Mouse (Mus musculus) limb, embryonic 14.5 days (tissue): ENCODE results near the gene Hus1. TPM values are rescaled to one million over a fixed set of nuclear protein-coding genes. Genes with fewer than 3 reads are reported as not detected.

Experiments used
- ATAC-seq: fragments of 200-750 bp; cut with Nextera tagmentation; 2 replicates; pipeline ENCODE4 v1.8.0; 2017; ENCODE audit warnings: low read depth, moderate number of reproducible peaks, moderate TSS enrichment; ENCODE audit not compliant: low FRiP score
- DNase-seq: peaks from one replicate; pipeline ENCODE4 v3.0.0-alpha.2; 2015; ENCODE audit warnings: low spot score
- H3K27ac ChIP-seq: fragments of 300-500 bp; sonication (generic); replicated peaks from 2 replicates; pipeline ENCODE4 v1.5.1; 2014; ENCODE audit warnings: low read depth, mild to moderate bottlenecking, low read length, moderate library complexity, mixed read lengths
- H3K27me3 ChIP-seq: fragments of 300-500 bp; sonication (generic); 2 replicates; pipeline ENCODE4 v1.6.1; 2014; ENCODE audit warnings: low read length, mixed read lengths; ENCODE audit not compliant: control insufficient read depth, insufficient read depth
- H3K36me3 ChIP-seq: fragments of 300-500 bp; sonication (generic); 2 replicates; pipeline ENCODE4 v1.6.1; 2014; ENCODE audit warnings: mild to moderate bottlenecking, low read length, moderate library complexity, mixed read lengths; ENCODE audit not compliant: control insufficient read depth, insufficient read depth
- H3K4me1 ChIP-seq: fragments of 300-500 bp; sonication (generic); 2 replicates; pipeline ENCODE4 v1.6.1; 2014; ENCODE audit warnings: antibody characterized with exemption, low read length, mixed read lengths; ENCODE audit not compliant: control insufficient read depth, insufficient read depth
- H3K4me2 ChIP-seq: fragments of 300-500 bp; sonication (generic); replicated peaks from 2 replicates; pipeline ENCODE4 v1.6.1; 2014; ENCODE audit warnings: low read depth, mild to moderate bottlenecking, low read length, moderate library complexity; ENCODE audit not compliant: severe bottlenecking
- H3K4me3 ChIP-seq: fragments of 300-500 bp; sonication (generic); replicated peaks from 2 replicates; pipeline ENCODE4 v1.5.1; 2014; ENCODE audit warnings: low read length
- H3K9ac ChIP-seq: fragments of 300-500 bp; sonication (generic); 2 replicates; pipeline ENCODE4 v1.6.1; 2014; ENCODE audit warnings: mild to moderate bottlenecking, low read depth, low read length, moderate library complexity; ENCODE audit not compliant: severe bottlenecking
- H3K9me3 ChIP-seq: fragments of 300-500 bp; sonication (generic); 2 replicates; pipeline ENCODE4 v1.6.1; 2016; ENCODE audit warnings: low read length; ENCODE audit not compliant: control insufficient read depth
- POLR2A ChIP-seq: fragments of 200-500 bp; IDR thresholded peaks from 2 replicates; pipeline ENCODE4 v1.8.0; 2012; ENCODE audit warnings: inconsistent platforms, mild to moderate bottlenecking, moderate library complexity, borderline replicate concordance; ENCODE audit not compliant: insufficient read depth, insufficient read length; ENCODE audit errors: extremely low read depth
- WGBS: fragments of 180-500 bp; shearing (Covaris S2); extraction: QIAGEN DNeasy Blood & Tissue Kit; methylation state at CpG from one replicate; pipeline ENCODE4 v1.1.7; 2014; 5-methylcytosine and 5-hydroxymethylcytosine counted together
- polyA plus RNA-seq, 2 experiments: library from polyadenylated mRNA; depleted of rRNA in 1 of 2; stranded (reverse) in 1 of 2; unstranded in 1 of 2; fragments of >200 nt; fragmentation: Nextera tagmentation in 1 of 2; extraction: Ambion mirVana in 1 of 2; gene quantifications; 2 replicates each; pipeline versions ENCODE4 v1.2.1 to v1.2.3; 2012 to 2014

Gene Hus1
- polyA plus RNA-seq, 2 experiments: 11.9 to 17.0 TPM

GRCm38 (mm10) chr11:9046546-9046945, 35.6 kb upstream of the Hus1 start:
- no peak for TF ChIP-seq POLR2A
- Histone ChIP-seq H3K4me1 (peaks cover 4% of the 10 kb centered on the region), H3K9ac (no peak overlapping the region), H3K27ac (no peak overlapping the region), H3K27me3 (peaks cover 16% of the 10 kb centered on the region), H3K36me3 (no peaks in the 10 kb centered on the region), H3K4me2 (no peak overlapping the region), H3K4me3 (no peak overlapping the region), H3K9me3 (no peaks in the 10 kb centered on the region)
- WGBS: 86% methylated on average over 2 of the region's 2 CpGs
- ATAC-seq: no peak
- DNase-seq: no peak

GRCm38 (mm10) chr11:9031530-9031929, 20.5 kb upstream of the Hus1 start:
- WGBS: 88% methylated on average over 2 of the region's 2 CpGs
- TF ChIP-seq POLR2A: no peak
- no peak overlapping the region for H3K9ac ChIP-seq
- ATAC-seq (no peak), DNase-seq (no peak)
- no peak overlapping the region for H3K4me2 ChIP-seq
- H3K36me3 ChIP-seq: no peaks in the 10 kb centered on the region
- H3K27me3 ChIP-seq: no peaks in the 10 kb centered on the region
- H3K4me3 ChIP-seq: no peak overlapping the region
- H3K4me1 ChIP-seq: no peaks in the 10 kb centered on the region
- no peaks in the 10 kb centered on the region for H3K9me3 ChIP-seq
- no peak overlapping the region for H3K27ac ChIP-seq

- Histone ChIP-seq H3K27ac (no peak overlapping the region), H3K4me3 (no peak overlapping the region), H3K4me2 (no peak overlapping the region), H3K9ac (no peak overlapping the region), H3K4me1 (no peaks in the 10 kb centered on the region), H3K36me3 (no peaks in the 10 kb centered on the region), H3K9me3 (no peaks in the 10 kb centered on the region), H3K27me3 (no peaks in the 10 kb centered on the region)
- no peak for DNase-seq
- no peak for TF ChIP-seq POLR2A
- WGBS: 74% methylated on average over 3 of the region's 3 CpGs
- no peak for ATAC-seq
Observed at GRCm38 (mm10) chr11:9025211-9025610, 14.2 kb upstream of the Hus1 start.

GRCm38 (mm10) chr11:9024782-9025181, 13.8 kb upstream of the Hus1 start:
- 74% methylated on average over 7 of the region's 7 CpGs for WGBS
- Histone ChIP-seq H3K9ac (no peak overlapping the region), H3K36me3 (no peaks in the 10 kb centered on the region), H3K4me1 (no peaks in the 10 kb centered on the region), H3K4me3 (no peak overlapping the region), H3K9me3 (no peaks in the 10 kb centered on the region), H3K27ac (no peak overlapping the region), H3K4me2 (no peak overlapping the region), H3K27me3 (no peaks in the 10 kb centered on the region)
- TF ChIP-seq POLR2A: no peak
- DNase-seq: no peak
- no peak for ATAC-seq

GRCm38 (mm10) chr11:9020207-9020606, 9.2 kb upstream of the Hus1 start:
- Histone ChIP-seq H3K27ac (no peak overlapping the region), H3K27me3 (no peaks in the 10 kb centered on the region), H3K9me3 (no peaks in the 10 kb centered on the region), H3K9ac (no peak overlapping the region), H3K36me3 (no peaks in the 10 kb centered on the region), H3K4me1 (no peaks in the 10 kb centered on the region), H3K4me3 (no peak overlapping the region), H3K4me2 (no peak overlapping the region)
- 91% methylated on average over 5 of the region's 5 CpGs for WGBS
- DNase-seq (no peak), ATAC-seq (no peak)
- no peak for TF ChIP-seq POLR2A
